Mouse (Mus musculus): ENCODE data around the gene Wdr95.

DNA sequence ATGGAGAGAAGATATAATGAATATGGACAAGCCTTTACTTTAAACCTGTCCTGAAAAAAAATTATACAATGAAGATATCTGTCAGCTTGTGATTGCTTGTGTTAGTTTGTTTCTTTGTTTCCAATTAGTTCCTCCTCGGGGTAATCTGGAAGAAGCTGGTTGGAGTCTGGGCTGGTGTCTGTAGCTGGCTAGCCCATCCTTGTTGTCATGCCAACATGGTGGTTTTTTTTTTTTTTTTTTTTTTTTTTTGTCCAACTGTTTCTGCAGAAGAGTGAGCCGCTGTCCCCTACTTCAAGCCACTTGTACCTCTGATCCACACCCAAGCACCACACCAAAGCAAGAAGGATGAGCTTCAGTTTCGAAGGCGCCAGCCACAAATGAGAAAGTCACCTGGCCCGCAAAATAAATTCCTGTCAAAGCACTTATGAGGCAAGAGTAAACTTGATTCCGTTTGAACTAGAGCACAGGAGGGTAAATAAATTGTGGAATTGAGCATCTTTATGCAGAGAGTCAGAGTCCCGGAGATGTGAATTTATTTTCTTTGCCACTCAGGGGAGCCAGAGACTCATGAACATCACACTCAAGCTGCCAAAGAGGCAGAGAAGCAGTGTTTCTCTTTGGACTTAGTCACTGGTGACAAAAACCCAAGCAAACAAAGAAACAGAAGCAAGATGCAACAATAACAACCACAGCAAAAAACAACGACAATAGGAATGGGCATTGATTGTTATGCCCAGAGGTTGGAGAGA, 119.1 kb downstream of the Wdr95 start:
- TF ChIP-seq CTCF (IDR thresholded peaks at IDR 0.05; ENCODE audit: low read depth) (no peak), EP300 (IDR thresholded peaks at IDR 0.05; ENCODE audit: low read depth) (no peak)

Measured in liver, embryonic 14.5 days (tissue).